Mouse (Mus musculus) layer of hippocampus, adult 2 months (tissue): ENCODE measurements around the gene Olfr1140. TPM values are rescaled to one million over a fixed set of nuclear protein-coding genes. Genes with fewer than 3 reads are reported as not detected.
A peak's percentile ranks its signal among the peaks of the same experiment; 100 is the strongest.

Experiments used
- DNase-seq, 2 experiments: peaks; one replicate each; pipeline ENCODE4 v3.0.0; 2022; ENCODE audit warnings: low spot score in 2 of 2
- H3K27ac ChIP-seq: fragments of 200-600 bp; 2 replicates; pipeline ENCODE4 v1.8.1; 2022
- H3K4me3 ChIP-seq: fragments of 200-600 bp; 2 replicates; pipeline ENCODE4 v1.8.1; 2022; ENCODE audit warnings: mild to moderate bottlenecking
- CTCF ChIP-seq: fragments of 200-600 bp; conservative IDR thresholded peaks from 2 replicates; pipeline ENCODE4 v1.8.1; 2022; ENCODE audit warnings: antibody characterized with exemption, mild to moderate bottlenecking, moderate library complexity
- long read RNA-seq, 2 experiments: library from polyadenylated mRNA; stranded (forward); transcript quantifications; one replicate each; pipeline ENCODE4 v2.0.0; 2021; ENCODE audit warnings: borderline mapping rate in 2 of 2
- total RNA-seq, 2 experiments: library from RNA; stranded (reverse); gene quantifications; 2 replicates each; pipeline ENCODE4 v1.2.3; 2021

Olfr1140 gene
- total RNA-seq, result not detected
- long read RNA-seq, experiment 1, result 0 reads
- long read RNA-seq, experiment 2, result 0 reads

DNA sequence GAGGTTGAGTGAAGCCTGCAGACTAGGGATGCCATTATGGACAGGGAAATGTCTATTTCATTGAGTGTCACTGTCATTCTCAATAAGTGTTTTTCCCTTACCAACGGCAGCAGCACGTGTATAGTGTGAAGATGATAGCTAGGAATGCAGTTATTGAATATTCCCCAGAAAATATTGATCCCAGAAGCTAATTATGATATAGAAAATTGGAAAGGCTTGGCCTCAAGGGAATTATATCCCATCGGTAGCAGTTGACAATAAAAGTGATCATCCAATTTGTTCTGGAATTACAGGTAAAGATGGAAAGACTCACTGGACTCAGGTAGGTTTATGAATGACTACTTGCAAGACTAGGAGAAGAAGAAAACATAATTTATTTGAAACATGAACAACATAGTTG lies at the start of gene Olfr1140:
TSS of gene Olfr1140 (plus strand) at position 301 of the 400 bp plus-strand sequence.
- no peak for DNase-seq
- no peak within 1 kb of the TSS for H3K27ac ChIP-seq
- TF ChIP-seq CTCF, result no peak
- H3K4me3 ChIP-seq, result no peak within 1 kb of the TSS

DNA sequence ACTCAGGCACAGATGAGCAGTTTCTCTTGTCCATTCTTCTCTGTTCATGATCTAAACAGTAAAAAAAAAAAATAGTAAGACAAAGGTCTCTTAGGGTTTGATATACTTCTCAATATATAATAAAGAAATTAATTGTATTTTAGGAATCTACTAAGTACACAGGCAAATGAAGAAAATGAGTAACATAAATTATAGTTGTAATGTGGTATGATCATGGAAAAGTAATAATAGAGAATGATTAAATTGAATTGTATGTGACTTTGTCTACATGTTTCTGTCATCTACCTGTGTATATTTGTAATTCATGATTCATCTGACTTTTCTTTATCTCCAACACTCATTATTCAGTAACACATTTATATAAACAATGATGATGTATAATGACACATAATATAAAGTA lies 49.7 kb upstream of the Olfr1140 start, which contains the start of gene Olfr1136:
TSS of gene Olfr1136 (minus strand) at position 101 of the 400 bp plus-strand sequence.
- no peak for DNase-seq
- no peak within 1 kb of the TSS for H3K4me3 ChIP-seq
- no peak for TF ChIP-seq CTCF
- no peak within 1 kb of the TSS for H3K27ac ChIP-seq

DNA sequence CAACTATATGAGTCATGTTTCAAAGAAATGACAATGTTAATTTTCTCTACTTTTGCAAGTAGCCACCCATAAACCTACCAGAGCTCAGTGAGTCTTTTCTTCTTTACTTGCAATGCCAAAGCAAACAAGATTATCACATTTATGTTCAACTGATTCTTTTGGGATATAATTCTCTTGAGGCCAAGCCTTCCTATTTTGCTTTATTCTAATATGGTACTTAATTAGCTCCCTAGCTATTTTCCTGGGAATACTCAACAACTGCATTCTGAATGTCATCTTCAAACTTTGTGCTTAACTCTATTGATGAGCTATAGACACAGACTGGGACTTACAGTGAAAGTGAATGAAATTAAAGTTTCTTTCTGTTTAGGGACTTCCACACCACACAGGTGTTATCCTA lies 30.5 kb upstream of the Olfr1140 start, which contains the start of gene Olfr1137:
TSS of gene Olfr1137 (minus strand) at position 101 of the 400 bp plus-strand sequence.
- TF ChIP-seq CTCF, result no peak
- Histone ChIP-seq H3K27ac (no peak within 1 kb of the TSS), H3K4me3 (no peak within 1 kb of the TSS)
- DNase-seq, result no peak

DNA sequence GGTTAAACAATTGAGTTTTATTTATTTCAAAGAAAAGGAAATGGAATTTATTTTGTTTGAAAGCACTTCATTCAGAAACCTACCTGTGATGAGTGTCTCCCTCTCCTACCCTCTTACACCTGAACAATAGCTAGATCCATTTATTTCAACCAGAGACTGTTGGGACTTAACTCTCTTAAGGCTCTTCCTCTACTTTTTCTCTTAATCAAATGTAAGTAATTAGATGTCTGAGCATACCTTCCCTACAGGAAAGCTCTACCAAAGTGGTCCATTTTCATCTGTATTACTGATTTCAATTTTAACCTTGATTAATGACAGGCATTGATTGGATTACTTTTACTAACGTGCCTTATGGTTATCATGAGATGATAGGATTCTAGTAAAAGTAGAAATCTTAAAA lies 3.7 kb upstream of the Olfr1140 start, which contains the start of gene Olfr1138:
TSS of gene Olfr1138 (minus strand) at position 101 of the 400 bp plus-strand sequence.
- no peak for TF ChIP-seq CTCF
- H3K27ac ChIP-seq, result no peak within 1 kb of the TSS
- H3K4me3 ChIP-seq, result no peak within 1 kb of the TSS
- no peak for DNase-seq

DNA sequence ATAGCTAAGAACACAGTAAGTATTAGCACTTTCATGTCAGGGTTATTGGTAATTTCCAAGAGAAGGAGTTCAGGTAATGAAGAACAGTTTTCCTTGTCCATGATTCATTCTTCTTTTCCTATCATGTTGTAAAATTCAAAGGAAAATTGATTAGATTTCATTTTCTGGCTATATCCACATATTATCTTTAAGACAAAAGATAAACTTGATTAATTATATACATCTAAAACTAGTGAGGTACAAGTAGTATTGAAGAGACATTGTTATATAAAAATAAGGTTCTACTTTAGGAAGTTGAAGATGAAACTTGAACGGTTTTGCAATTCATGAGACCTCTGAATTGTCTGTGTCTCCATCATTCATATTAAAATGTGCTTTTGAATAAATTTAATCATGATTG lies 10.3 kb downstream of the Olfr1140 start, which contains the start of gene Olfr1141:
TSS of gene Olfr1141 (minus strand) at position 101 of the 400 bp plus-strand sequence.
- TF ChIP-seq CTCF, result no peak
- no peak within 1 kb of the TSS for H3K27ac ChIP-seq
- H3K4me3 ChIP-seq, result no peak within 1 kb of the TSS
- no peak for DNase-seq

DNA sequence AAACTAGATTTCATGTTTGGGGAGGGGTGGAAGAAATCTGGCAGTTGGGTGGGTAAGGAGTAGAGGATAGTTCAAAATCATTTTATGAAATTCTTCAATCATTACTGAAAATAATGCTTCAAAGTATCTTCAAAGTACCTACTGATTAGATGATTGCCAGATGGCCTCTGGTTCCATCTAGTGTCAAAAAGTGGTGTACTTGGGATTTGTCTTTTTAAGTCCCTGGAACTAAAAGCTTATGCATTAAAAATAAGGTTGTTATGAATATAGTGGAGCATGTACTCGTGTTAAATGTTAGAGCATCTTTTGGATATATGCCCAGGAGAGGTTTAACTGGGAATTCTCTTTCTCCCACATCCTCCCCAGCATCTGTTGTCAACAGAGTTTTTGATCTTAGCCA lies 32.6 kb downstream of the Olfr1140 start:
- TF ChIP-seq CTCF, result peak; percentile 69
- no peak for DNase-seq
- no peak overlapping the region for H3K27ac ChIP-seq

DNA sequence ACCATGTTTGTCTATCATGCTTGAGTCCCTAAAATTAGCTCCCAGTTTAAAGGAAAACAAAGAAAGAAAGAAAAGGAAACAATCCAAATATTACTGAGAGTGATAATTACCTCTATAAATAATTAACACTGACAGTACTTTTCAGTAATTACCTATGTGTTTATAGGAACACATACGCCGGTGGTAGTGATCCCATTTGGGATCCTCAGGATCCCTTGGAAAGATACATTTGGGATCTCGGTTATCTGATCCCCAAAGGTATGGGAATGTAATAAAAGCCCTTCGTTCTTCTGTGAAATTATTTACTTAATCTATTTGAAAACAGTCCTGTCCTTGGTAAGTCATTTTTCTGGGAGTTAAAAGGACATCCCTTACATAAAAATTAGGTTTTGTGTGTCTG lies 35.6 kb downstream of the Olfr1140 start, which contains the start of gene Olfr152:
TSS of gene Olfr152 (plus strand) at position 301 of the 400 bp plus-strand sequence.
- TF ChIP-seq CTCF, result no peak
- Histone ChIP-seq H3K27ac (no peak within 1 kb of the TSS), H3K4me3 (no peak within 1 kb of the TSS)
- no peak for DNase-seq

More for the DNA sequence above, 32.6 kb downstream of the Olfr1140 start:
- H3K4me3 ChIP-seq, result no peak overlapping the region

Other genes starting within 250 kb of the Olfr1140 start
- not detected for gene Pramel7, start 246.7 kb upstream of the Olfr1140 start, total RNA-seq
- not detected for gene Pramel6, start 237.2 kb upstream of the Olfr1140 start, total RNA-seq
- gene Olfr153, start 212.0 kb upstream of the Olfr1140 start, total RNA-seq, result under 1 TPM in 1 of 2 experiments, not detected in 1; 0.28 TPM
- gene Olfr1128, start 198.2 kb upstream of the Olfr1140 start, total RNA-seq, result not detected
- gene Olfr1129, start 169.8 kb upstream of the Olfr1140 start, total RNA-seq, result not detected
- not detected for gene Olfr1130, start 137.5 kb upstream of the Olfr1140 start, total RNA-seq
- gene Olfr1131, start 116.6 kb upstream of the Olfr1140 start, total RNA-seq, result not detected
- gene Olfr1132, start 106.2 kb upstream of the Olfr1140 start, total RNA-seq, result not detected
- gene Olfr1133, start 96.4 kb upstream of the Olfr1140 start, total RNA-seq, result not detected
- gene Olfr1134, start 85.3 kb upstream of the Olfr1140 start, total RNA-seq, result not detected
- gene Olfr1135, start 70.1 kb upstream of the Olfr1140 start, total RNA-seq, result not detected
- gene Olfr1136, start 49.8 kb upstream of the Olfr1140 start, total RNA-seq, result not detected
- gene Olfr1137, start 30.6 kb upstream of the Olfr1140 start, total RNA-seq, result not detected
- gene Olfr1138, start 3.8 kb upstream of the Olfr1140 start, total RNA-seq, result not detected
- gene Olfr1141, start 10.2 kb downstream of the Olfr1140 start, total RNA-seq, result not detected
- not detected for gene Olfr152, start 35.7 kb downstream of the Olfr1140 start, total RNA-seq
- not detected for gene Olfr1143, start 56.8 kb downstream of the Olfr1140 start, total RNA-seq
- gene Olfr1145, start 66.1 kb downstream of the Olfr1140 start, total RNA-seq, result not detected
- gene Olfr1148, start 86.8 kb downstream of the Olfr1140 start, total RNA-seq, result not detected
- gene Olfr1150-ps1, start 100.2 kb downstream of the Olfr1140 start, total RNA-seq, result not detected
- not detected for gene Olfr1151, start 112.1 kb downstream of the Olfr1140 start, total RNA-seq
- gene Olfr1152, start 122.7 kb downstream of the Olfr1140 start, total RNA-seq, result not detected
- gene Olfr1153, start 151.2 kb downstream of the Olfr1140 start, total RNA-seq, result not detected
- not detected for gene Olfr1154, start 161.4 kb downstream of the Olfr1140 start, total RNA-seq
- gene Olfr1155, start 201.4 kb downstream of the Olfr1140 start, total RNA-seq, result not detected
- under 1 TPM in 1 of 2 experiments, not detected in 1; 0.15 TPM for gene Olfr1156, start 209.3 kb downstream of the Olfr1140 start, total RNA-seq
- not detected for gene Olfr1157, start 224.5 kb downstream of the Olfr1140 start, total RNA-seq
- gene Olfr74, start 230.9 kb downstream of the Olfr1140 start, total RNA-seq, result not detected
- gene Olfr1158, start 246.4 kb downstream of the Olfr1140 start, total RNA-seq, result not detected